Mouse (Mus musculus) lung, postnatal 25 days (tissue): ENCODE data around the gene Magel2.

Experiments used
- DNase-seq: peaks from one replicate; pipeline ENCODE4 v3.0.0; 2022; ENCODE audit warnings: low spot score

Gene Magel2

DNA sequence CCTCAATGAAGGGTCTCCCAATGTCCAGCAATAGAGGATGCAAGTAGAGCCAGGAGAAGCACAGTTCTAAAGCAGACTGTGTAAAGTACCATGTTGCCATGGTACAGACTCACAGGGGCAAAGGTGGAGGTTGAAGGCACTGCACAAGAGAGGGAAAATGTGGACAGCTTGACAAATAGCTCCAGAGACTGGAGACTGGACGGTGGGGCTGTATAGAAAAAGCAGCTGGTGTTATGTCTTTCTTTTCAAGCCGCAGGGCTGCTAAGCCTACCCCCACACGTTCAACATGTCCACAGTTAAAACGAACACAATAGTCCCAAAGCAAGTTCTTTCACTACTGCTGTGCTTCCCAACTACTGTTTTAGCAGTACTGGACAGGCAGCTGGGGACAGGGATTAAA lies 46.4 kb downstream of the Magel2 start:
- DNase-seq = no peak

GRCm38 (mm10) chr7:62428337-62428736 lies 51.5 kb downstream of the Magel2 start:
- no peak for DNase-seq
